Mouse (Mus musculus): ENCODE measurements at regions not wholly inside any gene's neighbourhood (a gene's known extent, or its start where the extent isn't known, plus 50 kb on each side); places are given as distances from the start of the nearest gene placed in this dataset.
A peak's percentile ranks its signal among the peaks of the same experiment; 100 is the strongest.

DNA sequence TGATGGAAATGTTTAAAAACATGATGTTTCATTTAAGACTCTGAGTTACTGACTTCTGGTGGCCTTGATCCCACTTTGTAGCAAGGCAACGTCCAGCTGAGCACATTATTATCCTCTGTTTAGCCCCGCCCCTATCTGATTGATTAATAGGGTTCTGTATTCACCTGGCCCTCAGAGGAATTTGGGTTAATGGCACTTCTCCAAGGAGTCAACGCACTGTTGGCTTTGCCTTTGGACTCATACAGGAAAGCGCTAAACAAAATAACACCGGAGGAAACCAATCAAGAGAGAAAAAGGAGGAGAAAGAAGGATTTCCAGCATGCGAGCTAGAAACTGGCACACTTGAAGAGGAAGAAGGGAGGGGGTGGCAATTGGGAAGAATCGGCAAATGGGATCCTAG lies 497.1 kb downstream of the Nedd1 start:
- DNase-seq, result no peak

DNA sequence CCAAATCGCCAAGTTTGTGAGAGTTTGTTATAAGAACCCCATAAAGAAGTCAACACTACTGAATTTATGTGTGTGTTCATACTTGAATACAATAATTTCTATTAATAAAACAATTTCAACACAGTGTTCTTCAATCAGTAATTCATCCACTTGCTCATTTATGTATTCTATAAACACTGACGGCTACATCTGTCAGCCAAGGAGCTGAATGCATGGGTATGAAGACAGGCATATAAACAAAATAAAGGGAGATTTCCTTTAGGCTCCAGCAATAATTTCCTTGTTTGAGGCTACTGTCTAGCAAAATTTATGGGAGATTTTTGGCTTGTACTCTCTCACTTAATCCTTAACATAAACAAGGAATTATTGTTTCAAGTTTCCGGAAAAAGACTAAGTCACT lies 502.9 kb downstream of the Nedd1 start:
- DNase-seq, result no peak

DNA sequence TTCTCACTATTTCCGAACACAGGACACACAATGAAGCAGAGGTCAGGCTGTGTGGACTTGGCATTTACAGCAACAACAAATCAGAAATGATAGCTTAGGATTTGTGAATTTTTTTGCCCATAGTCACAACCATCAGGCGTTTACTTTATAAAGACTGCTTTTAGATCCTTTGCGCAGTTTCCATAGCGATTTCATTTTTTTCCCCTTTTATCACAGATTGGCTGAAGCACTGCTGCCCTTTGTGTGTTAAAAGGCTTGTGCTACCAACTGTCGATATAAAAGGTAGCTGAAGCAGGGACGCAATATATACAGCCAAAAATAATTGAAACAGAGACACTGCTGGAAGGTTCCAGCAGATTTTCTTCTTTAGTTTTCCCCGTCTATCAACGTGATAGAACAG lies 551.4 kb downstream of the Nedd1 start:
- no peak for DNase-seq

DNA sequence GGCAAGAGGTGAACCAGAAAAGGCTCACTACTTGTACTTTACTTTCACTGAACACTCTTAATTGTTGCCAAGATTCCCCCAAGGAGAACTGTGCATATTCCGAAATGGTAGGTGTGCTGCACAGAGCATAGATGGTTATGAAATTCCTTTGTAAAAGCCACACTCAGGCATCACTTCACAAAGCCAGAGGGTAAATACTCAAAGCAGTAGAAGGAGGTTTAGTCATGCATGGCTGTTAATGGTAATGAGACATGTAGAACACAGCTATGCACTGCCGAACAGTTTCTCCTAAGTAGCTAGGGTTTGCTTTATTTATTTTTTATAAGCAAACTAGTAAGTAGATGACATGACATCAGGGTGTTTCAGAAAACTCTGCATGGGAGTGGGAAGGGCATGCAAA lies 556.2 kb downstream of the Nedd1 start:
- DNase-seq, result no peak

DNA sequence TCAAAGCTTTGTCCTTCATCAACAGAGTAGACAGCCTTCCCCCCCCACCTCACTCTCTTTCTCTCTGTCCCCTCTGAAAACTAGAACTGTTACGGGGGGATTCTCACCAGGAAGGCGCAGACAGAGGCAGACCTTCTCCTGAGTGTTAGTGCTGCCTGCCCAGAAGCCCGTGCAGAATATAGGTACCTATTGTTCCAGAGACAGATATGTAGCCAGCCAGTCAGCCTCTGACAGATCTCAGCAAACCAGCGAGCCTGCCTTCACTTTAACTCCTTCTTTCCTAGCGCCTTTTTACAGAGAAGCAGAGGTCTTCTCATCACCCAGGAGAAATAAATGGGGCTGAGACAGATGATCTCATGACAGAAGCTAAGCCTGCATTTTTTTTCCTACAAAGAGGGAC lies 557.2 kb downstream of the Nedd1 start:
- no peak for DNase-seq

DNA sequence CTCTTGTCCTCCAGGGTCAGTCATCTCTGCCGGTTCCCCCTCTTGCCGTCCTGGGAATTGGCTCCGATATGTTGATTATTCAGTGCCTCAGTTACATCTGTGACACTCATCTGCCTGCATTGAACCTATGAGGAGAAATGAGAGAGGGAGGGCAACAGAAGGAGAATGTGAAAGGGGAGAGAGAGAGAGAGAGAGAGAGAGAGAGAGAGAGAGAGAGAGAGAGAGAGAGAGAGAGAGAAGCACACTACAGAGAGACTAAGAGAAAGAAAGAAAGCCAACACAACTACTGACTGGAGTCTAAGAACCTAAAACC lies 557.6 kb downstream of the Nedd1 start:
- DNase-seq, result no peak

DNA sequence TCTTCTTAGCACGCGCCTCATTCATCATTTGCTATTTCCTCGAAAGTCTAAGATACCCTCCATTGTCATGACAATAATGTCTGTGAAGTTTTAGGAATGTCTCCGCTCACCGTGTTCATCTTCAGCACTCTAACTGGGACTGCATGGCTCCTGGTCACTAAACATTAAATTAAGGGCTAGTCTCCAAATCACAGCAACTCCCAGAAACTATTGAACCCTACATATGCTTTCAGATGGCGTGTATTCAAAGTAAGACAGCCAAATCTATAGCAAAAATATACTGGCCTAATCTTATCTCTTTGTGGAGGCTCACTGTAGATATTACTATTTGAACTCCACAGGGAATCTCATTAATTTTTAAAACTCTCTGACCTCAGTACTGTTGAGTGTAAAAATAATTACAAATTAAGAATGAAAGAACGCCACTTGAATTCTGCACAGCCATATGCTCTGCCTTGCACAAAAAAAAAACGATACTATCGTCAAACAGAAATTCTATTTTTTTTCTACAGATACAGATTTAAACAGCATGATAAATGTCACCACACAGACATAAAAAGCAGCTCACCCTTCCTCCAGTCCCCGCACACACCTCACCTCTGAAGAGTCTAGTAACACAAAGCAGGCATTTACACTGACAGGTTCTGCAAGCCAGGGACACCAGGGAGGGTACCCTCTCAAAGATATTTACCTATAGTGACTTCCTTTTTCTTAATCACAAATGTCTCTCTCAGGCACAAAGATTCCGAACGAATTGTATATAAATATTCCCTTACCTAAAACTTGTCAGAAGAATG lies 558.2 kb downstream of the Nedd1 start:
- DNase-seq, result no peak

DNA sequence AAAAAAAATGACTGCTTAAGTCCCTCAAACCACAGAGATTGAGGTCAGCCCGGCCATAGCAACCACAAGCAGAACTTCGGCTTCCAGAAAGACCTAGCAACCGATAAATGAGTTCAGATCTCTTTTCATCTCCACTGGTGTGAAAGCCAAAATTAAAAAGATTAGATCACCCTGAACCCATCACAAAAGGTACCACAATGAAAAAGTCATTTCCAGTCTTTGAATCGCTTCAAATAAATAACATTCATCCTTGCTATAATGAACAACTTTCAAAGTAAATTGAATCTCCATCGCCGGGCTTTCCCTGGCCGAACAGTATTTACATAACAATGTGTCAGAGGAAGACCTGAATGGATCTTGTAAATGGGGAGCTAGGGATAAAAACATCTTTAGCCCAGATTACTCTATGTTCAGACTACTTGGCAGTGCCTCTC lies 559.1 kb downstream of the Nedd1 start:
- no peak for DNase-seq

DNA sequence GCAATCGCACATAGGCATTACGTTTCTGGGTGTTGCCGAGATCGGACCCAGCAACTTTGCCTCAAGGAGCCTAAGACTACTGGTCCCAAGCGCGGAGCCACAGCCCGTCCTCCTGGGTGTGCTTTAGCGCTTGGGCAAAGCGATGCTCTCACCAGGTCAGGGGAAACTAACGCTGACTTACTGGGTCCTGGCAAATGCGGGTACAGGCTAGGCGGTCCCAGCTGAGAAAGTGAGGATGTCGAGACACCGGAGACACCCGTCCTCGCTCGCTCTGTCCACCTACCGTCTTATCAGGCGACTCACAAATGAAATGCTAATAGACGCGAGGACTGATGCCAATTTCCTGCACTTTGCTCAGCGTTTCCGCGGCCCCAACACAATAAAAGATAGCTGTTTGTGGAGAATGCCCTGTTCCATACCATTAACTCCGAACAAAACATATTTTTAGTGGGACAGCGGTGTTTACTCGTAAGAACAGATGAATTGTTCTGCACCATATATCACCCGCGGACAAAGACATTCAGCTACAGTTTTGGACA lies 559.7 kb downstream of the Nedd1 start:
- DNase-seq, result peak; percentile 1

DNA sequence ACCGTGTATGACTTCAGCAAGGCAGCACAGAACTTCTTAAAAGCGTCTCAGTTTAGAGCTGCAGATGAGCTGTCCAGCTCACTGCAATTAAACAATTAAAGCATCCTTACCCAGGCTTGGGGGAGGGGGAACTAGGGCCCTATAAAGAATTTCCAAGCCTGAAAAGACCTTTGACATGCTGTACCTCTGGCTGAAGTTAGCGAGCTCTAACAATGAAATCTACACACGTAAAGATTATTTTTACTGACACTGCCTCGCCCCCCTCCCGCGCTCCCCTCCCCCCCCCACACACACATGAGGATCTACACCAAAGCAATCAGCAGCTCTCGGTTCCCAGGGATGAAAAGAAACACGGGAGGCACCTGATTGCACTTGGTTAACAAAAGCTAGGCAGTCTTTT lies 560.7 kb downstream of the Nedd1 start:
- DNase-seq, result no peak

DNA sequence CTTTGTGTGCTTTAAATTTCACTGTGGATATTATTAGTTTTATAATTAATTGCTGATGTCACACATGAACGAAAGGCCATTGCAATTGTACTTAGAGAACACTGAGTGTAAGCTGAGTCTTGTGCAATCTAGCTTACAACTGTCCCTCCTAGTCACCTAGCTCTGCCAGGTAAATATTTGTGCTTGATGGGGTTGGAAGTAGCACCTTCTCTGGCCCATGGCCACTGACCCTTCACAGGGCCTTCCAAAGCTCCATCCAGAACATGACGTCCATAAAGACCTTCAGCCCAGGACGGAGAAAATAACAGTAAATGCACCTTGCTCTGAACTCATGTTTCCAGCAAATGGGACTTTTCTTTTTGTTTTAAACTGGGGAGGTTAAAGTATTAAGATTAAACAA lies 576.0 kb downstream of the Nedd1 start:
- peak; percentile 4 for DNase-seq

DNA sequence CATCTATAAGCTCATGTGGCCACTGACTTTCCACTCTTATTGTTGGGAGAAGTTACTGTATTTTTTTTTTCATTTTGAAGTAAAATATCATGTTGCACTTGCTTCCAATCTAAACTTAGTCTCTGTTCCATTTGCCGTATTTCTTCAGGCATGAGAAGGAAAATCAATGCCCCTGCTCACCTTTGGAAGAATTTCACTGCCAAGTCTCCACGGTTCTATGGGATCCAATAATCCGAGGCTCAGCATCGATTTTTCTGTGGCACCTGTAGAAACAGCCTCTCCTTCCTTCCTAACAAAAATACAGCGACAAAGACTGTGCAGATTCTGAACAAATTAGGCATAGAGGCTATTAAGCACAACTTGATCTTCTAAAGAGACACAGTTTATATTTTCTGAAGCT lies 586.7 kb downstream of the Nedd1 start:
- no peak for DNase-seq

DNA sequence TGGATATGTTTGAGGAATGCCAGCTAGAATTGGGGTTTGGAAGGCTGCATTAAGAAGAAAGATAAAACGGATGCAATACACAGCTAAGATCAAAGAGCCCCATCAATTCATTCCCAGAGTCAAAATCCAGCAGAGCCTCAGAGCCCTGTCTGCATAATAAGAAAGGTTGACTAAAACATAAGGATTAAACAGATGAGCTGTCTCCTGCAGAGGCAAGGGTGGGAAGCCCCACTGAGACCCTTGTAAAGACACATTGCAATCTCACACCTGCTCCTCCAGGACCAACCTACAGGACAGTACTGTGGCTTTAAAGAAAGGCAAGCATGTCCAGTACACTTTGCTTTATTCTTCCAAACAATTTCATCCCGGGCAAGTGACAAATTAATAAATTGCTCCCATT lies 609.4 kb downstream of the Nedd1 start:
- no peak for DNase-seq

DNA sequence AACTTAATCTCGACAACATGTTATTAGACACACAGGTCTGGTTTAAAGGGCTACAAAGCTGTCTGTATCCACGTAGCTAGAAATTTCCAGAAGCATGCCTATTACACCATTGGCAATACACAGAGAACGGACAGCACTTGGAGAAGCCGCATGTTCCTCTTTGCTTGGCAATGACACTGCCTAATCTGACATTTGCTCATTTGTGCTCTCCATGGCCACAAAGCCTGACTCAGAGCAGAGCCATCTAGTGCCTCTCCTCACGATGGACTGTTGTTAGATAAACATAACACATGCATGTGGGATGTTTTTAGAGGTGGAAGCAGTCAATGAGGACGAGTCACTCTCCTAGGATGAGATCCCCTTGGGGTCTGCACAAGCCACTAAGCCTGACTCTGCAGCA lies 615.9 kb downstream of the Nedd1 start:
- no peak for DNase-seq

DNA sequence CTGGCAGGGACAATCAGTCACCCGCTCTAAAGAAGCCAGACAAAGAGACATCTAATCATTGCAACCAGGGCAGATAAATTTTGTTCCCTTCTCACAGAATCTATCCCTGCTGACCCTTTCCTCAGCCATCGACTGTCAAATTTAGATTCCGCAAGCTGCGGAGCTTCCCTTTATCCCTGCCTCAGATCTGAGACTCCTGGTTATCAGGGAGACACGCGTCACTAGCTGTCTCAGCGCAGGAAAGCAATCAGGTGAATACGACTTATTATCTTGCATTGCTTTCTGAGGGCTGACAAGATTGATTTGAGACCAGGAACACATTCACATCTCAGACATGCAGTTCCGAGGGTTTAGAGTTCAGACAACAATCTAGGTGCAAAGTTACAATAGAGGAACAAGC lies 618.3 kb downstream of the Nedd1 start:
- no peak for DNase-seq

DNA sequence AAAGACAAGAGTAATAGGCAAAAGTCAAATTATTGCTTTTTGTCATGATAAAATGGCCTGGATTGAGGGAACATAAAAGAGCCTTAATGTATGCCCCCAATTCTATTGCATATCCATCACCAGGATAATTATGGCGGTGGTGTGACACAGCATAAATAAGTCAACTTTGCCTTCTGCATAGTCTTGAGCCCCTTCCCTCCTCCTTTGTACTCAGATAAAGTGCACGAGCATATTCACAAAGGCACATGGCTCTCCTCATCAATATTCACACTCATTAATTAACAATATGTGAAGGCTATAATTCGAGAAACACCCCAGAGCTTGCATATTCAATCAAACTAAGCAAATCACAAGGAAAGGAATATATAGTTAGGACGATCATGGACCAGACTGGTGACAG lies 619.5 kb downstream of the Nedd1 start:
- DNase-seq, result no peak

DNA sequence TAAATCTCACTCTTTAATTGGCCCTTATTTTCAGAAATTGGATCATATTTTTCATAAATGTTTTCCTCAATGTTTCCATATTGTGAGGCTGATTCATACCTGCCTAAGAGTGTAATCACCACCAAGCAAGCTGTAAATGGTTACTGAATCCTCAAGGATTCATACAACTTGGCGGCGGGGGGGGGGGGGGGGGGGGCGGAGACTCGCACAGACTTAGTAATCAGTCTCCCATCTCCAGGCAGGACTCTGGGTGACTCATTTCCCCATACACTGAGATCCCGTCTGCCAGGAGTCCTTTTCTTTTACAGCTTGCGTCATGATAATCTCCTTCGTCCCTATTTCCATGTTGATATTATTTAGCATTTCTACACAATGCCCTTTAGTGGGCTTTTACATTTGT lies 624.7 kb downstream of the Nedd1 start:
- no peak for DNase-seq

DNA sequence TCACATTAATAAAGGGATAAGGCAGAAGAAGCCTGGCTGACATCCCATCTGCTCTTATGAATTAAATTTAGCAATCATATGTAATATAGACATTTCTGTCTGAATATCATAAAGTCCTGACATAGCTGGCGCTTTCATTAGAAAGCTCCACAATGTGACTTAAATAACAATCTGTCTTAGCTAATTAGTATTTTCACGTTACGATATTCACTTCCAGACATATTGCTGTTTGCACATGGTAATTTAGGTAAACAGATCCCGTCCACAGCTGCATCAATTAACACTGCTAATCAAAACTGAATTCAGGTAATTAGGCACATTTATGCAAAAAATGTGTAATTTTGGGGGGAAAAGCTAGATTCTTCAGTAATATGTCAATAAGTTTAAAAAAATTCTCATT lies 625.1 kb downstream of the Nedd1 start:
- DNase-seq, result no peak

DNA sequence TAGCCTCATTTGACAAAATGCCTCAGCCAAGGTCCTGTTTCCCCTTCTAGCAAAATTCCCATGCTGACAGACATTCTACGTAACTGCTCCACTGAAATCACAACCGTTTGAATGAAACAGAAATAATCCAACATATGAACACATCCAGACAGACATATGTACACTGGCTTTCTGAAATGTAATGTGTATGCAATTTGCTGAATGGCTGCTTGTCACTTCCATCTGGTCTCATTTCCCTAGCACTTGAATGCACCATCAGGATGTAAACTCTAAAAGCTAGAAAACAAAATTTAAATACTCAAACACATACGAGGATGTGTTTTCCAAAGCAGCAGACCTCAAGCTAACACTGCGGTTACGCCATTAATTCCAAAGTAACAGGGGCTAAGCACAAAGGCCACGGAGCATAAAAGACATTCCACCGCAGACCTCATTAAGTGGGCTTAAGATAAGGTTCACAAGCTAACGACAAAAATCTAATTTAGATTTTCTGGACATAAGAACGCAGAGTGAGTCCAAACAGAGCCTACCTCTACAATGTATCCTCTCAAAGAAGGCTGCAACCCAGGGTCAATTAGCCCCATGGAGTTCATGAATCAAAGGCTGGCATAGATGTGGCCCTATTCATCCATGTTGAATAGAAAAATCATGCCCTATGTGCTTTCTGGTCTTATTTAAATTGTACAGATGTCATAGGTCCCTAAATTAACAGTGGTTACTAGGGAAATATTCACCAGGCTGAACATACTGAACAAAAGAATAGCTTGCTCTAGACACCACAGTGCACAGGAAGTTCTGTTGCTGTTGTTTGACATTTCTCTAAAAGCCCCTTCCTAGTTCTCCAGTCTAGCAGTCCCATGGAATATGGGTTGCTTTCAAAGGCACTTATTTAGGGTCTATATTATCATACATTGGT lies 630.5 kb downstream of the Nedd1 start:
- DNase-seq, result no peak

DNA sequence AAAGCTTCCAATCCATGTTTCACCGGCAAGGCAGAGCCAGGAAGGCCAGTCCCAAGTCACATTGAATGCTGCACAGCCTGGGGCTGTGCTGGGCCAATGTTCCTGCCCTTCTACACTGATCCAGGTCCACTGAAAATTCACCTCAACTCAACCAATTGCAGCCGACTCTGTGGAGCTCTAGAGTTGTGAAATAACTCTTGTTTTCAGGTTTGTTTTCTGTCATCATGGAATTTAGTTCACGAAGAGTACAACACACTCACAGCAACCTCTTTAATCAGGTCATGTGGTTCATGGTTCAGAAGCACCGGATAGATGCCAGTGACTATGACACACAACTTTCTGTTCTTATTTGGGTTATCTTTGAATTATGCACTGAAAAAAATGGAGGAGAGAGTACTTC lies 640.1 kb downstream of the Nedd1 start:
- no peak for DNase-seq

DNA sequence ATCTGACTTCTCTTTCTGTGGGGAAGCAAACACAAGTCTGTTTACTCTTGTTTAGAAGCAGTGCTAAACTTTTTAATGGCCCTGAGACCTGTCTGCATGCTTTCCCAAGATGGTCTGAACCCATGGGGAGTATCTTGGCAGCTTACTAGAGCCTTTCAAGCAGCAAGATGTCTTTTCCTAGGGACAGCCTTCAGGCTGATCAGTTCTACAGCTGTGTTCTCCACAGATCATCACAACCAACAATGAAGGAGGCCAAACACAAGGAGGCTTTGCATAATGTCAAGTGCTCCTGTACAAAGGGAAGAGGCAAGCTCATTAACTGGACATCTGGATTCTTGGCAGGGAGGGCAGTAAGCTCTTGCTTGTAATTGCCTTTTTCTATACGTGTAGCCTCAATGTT lies 641.0 kb downstream of the Nedd1 start:
- DNase-seq, result no peak

DNA sequence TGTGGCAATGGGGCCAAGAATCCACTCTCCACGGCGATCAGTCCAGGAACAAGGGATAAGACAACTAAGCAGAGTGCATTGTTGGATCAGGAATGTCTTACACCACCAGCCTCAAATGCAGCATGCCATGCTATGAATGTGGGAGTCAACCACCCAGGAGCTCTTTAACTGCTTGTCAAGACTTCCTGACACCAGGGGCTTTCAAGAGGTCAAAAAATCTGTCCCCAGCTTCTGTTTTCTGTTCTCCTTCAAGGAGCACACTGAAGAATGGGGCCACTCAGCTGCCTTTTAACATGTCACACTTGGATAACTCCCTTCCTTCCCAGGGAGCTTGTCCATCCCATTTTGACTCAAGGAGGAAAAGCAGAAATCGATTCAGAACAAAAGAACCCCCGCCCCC lies 642.8 kb downstream of the Nedd1 start:
- DNase-seq, result no peak

DNA sequence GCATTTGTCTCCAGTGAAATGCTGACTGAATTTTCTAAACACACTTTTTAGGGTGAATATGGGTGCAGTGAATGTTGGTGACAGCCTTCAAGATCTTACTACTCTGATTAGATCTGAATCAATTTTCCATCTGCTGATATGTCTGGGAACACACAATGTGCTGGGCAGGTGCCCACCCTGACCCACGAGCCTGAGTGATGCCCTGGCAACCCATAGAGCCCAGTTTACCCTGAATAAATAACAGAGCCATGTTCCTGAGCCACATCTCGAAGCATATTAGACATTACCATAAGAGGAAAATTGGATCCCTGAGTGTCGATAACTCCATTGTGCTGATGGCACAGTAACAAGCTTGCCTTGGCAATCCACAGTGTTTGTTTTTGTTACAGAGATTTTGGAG lies 644.9 kb downstream of the Nedd1 start:
- DNase-seq, result no peak

DNA sequence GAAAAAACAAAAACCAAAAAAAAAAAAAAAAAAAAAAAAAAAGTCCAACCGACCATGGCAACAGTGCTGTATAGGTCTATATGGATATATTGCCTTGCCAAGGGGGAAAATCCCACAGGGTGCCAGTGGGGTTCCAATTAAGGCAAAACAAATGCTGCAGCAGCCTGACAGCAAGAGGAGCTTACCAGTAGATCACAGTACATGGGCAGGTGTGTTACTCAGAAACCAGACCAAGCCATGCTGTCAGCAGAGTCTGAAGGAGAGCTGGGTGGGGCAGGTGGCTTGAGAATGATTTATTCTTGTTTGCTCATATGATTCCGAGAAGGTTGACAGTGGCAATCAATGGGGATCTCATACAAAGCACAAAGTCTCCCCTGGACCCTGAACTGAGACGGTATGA lies 645.5 kb downstream of the Nedd1 start:
- DNase-seq, result no peak
